Mouse (Mus musculus) limb, embryonic 11.5 days (tissue): ENCODE measurements around the gene Adam19. TPM values are rescaled to one million over a fixed set of nuclear protein-coding genes. Genes with fewer than 3 reads are reported as not detected.

Experiments used
- ATAC-seq: fragments of 200-750 bp; cut with Nextera tagmentation; 2 replicates; pipeline ENCODE4 v1.8.0; 2017; ENCODE audit warnings: low read depth; ENCODE audit not compliant: insufficient number of reproducible peaks, low FRiP score, low TSS enrichment
- DNase-seq: peaks from one replicate; pipeline ENCODE4 v3.0.0-alpha.2; 2015; ENCODE audit warnings: low spot score
- H3K27ac ChIP-seq: fragments of 300-500 bp; sonication (generic); replicated peaks from 2 replicates; pipeline ENCODE4 v1.5.1; 2014; ENCODE audit warnings: low read depth, mild to moderate bottlenecking, low read length
- H3K27me3 ChIP-seq: fragments of 300-500 bp; sonication (generic); 2 replicates; pipeline ENCODE4 v1.6.1; 2014; ENCODE audit warnings: mild to moderate bottlenecking, low read length, mixed read lengths; ENCODE audit not compliant: control insufficient read depth, insufficient read depth
- H3K36me3 ChIP-seq: fragments of 300-500 bp; sonication (generic); 2 replicates; pipeline ENCODE4 v1.6.1; 2014; ENCODE audit warnings: mild to moderate bottlenecking, low read length, moderate library complexity, mixed read lengths; ENCODE audit not compliant: control insufficient read depth, insufficient read depth
- H3K4me1 ChIP-seq: fragments of 300-500 bp; sonication (generic); 2 replicates; pipeline ENCODE4 v1.6.1; 2014; ENCODE audit warnings: low read length, mixed read lengths; ENCODE audit not compliant: control insufficient read depth, insufficient read depth
- H3K4me2 ChIP-seq: fragments of 300-500 bp; sonication (generic); 2 replicates; pipeline ENCODE4 v1.6.1; 2014; ENCODE audit warnings: low read depth, mild to moderate bottlenecking, moderate library complexity; ENCODE audit not compliant: severe bottlenecking
- H3K4me3 ChIP-seq: fragments of 300-500 bp; sonication (generic); 2 replicates; pipeline ENCODE4 v1.5.1; 2014; ENCODE audit warnings: low read depth, low read length
- H3K9ac ChIP-seq: fragments of 300-500 bp; sonication (generic); 2 replicates; pipeline ENCODE4 v1.6.1; 2014; ENCODE audit warnings: mild to moderate bottlenecking, low read length
- H3K9me3 ChIP-seq: fragments of 300-500 bp; sonication (generic); 2 replicates; pipeline ENCODE4 v1.6.1; 2016; ENCODE audit warnings: low read length; ENCODE audit not compliant: control insufficient read depth
- WGBS: fragments of 180-500 bp; shearing (Covaris S2); extraction: QIAGEN DNeasy Blood & Tissue Kit; methylation state at CpG from one replicate; pipeline ENCODE4 v1.1.7; 2014; 5-methylcytosine and 5-hydroxymethylcytosine counted together
- microRNA-seq: library from miRNA; unstranded; fragments of <30 nt; microRNA quantifications from one replicate; pipeline ENCODE4, GENCODE M21; 2016
- polyA plus RNA-seq: library from polyadenylated mRNA; unstranded; fragments of >200 nt; fragmentation: Nextera tagmentation; extraction: Ambion mirVana; gene quantifications from 2 replicates; pipeline ENCODE4 v1.2.1, GENCODE M21; 2014

The Adam19 gene
- polyA plus RNA-seq, 1 experiment from 2014 or later = 11.0 TPM

DNA sequence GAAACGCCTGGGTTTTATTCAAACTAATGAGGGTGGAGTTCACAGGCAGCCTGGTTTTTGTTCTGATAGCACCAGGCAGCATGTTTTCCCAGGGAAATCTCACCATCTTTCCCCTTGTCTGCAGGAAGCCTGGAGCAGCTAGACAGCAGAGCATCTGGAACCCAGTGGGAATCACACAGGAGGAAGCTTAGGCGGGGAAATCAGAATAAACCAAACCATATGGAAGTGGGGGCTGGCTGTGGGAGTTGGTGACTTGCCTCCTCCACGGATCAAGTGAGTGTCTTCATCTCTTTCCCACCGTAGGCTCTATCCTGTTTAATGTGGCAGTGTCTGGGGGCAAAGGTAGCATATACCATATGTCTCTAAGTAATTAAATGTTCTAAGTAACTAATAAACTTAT, 129.7 kb downstream of the Adam19 start:
- WGBS = 12% methylated on average over 4 of the region's 4 CpGs
- H3K27ac ChIP-seq = 0 out of 2 replicates have a peak overlapping the region, but pooled peaks have one; percentile 8
- ATAC-seq (no peak), DNase-seq (peak; percentile 37)
- H3K4me3 ChIP-seq = no peak overlapping the region
- H3K4me2 ChIP-seq = no peak overlapping the region
- no peak overlapping the region for H3K9ac ChIP-seq
- no peaks in the 10 kb centered on the region for H3K27me3 ChIP-seq
- no peaks in the 10 kb centered on the region for H3K9me3 ChIP-seq
- peaks cover 3% of the 10 kb centered on the region; the same call in 1 of the 2 replicates for H3K4me1 ChIP-seq
- no peaks in the 10 kb centered on the region for H3K36me3 ChIP-seq

DNA sequence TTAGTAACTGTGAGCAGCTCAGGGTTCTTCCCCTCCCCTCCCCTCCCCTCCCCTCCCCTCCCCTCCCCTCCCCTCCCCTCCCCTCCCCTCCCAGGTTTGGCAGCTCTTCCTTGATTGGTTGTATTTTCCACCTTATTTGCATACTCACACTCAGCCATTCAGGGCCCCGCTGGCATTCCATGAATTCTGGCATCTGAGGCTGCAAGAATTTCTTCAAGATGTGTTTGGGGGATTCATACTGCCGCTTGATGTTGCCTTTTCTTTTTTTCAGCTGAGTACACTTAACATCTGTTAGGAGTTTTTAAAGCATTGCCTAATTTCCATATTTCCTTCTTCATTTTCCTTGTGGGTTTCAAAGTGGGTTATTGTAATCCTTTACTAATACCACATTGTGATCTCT, 132.5 kb downstream of the Adam19 start:
- Histone ChIP-seq H3K4me3 (no peak overlapping the region), H3K27ac (no peak overlapping the region), H3K36me3 (no peaks in the 10 kb centered on the region), H3K27me3 (no peaks in the 10 kb centered on the region), H3K4me1 (peaks cover 3% of the 10 kb centered on the region; the same call in 1 of the 2 replicates), H3K9me3 (no peaks in the 10 kb centered on the region), H3K9ac (no peak overlapping the region), H3K4me2 (no peak overlapping the region)
- ATAC-seq (no peak), DNase-seq (no peak)
- 75% methylated on average over 2 of the region's 2 CpGs for WGBS

DNA sequence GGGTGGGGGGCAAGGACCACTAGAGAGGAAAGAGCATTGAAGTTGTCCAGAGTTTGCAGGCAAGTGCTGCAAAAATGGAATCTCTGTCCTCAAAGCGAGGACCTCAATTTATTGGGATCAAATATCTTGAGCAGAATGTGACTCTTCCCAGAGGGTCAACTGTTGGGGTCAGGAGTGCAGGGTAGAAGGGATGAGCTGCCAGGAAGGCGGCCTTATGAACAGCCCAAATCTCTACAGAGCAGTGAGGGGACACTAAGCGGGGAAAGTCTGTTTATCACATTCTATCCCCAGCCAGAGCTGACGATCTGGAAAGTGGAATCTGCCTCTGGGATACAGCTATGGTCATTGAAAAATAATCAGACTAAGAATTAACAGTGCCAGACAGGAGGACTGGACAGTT, 138.4 kb downstream of the Adam19 start:
- Histone ChIP-seq H3K27ac (no peak overlapping the region), H3K4me3 (no peak overlapping the region), H3K27me3 (no peaks in the 10 kb centered on the region), H3K9me3 (no peaks in the 10 kb centered on the region), H3K36me3 (peaks cover 3% of the 10 kb centered on the region; the same call in 1 of the 2 replicates), H3K4me1 (no peaks in the 10 kb centered on the region), H3K4me2 (no peak overlapping the region), H3K9ac (no peak overlapping the region)
- WGBS = 60% methylated on average over 4 of the region's 4 CpGs
- ATAC-seq (no peak), DNase-seq (no peak)

Small RNAs within 50 kb of the gene (microRNA-seq; reads per million reads assigned to microRNA genes)
- gene Mir7239 (not detected), gene Mir8100 (not detected)

Other genes starting within 250 kb of the Adam19 start
- 77.6 and 81.0 TPM in 2 replicates for gene Clint1, start 203.9 kb upstream of the Adam19 start, polyA plus RNA-seq
- gene Lsm11, start 111.1 kb upstream of the Adam19 start, polyA plus RNA-seq = 8.0 and 9.6 TPM in 2 replicates
- 12.1 and 14.3 TPM in 2 replicates for gene Thg1l, start 100.5 kb upstream of the Adam19 start, polyA plus RNA-seq
- 0.20 and 0.23 TPM in 2 replicates for gene Sox30, start 75.7 kb upstream of the Adam19 start, polyA plus RNA-seq
- 3.4 and 4.8 TPM in 2 replicates for gene Gm12166, start 3.7 kb upstream of the Adam19 start, polyA plus RNA-seq
- 0.54 and 0.71 TPM in 2 replicates for gene Nipal4, start 110.5 kb downstream of the Adam19 start, polyA plus RNA-seq
- 0.11 and 0.16 TPM in 2 replicates for gene Fndc9, start 179.5 kb downstream of the Adam19 start, polyA plus RNA-seq